Mouse (Mus musculus): ENCODE data around the gene Dydc2.

GRCm38 (mm10) chr14:41082408-41082807, 13.4 kb upstream of the Dydc2 start:
- TF ChIP-seq CTCF (conservative IDR thresholded peaks at IDR 0.05; ENCODE audit: low read length) (no peak), NANOG (IDR thresholded peaks at IDR 0.05; ENCODE audit: borderline replicate concordance, low read length) (no peak)
